ENCODE assay signal across 14 mouse cellular contexts in the genomic region with DNA sequence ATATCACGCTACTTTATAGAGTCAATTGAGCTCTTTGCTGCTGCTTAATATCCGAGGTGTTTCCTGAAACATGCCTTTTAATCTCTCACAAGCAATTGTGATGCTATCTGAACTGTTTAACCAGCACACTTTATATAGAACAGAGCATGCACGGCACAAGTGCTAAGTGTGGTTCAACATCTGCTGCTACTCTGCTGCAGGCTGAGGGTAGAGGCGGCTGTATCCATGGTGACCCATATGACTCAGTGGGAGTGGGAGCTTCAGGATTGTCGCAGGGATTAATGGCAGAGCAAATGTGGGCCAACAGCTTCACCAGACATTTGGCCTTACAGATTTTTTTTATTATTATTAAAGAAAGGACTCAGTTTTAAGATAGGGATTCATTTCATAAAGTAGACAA. TPM values are rescaled to one million over a fixed set of nuclear protein-coding genes. Genes with fewer than 3 reads are reported as not detected.
DNase-seq lines count a peak whose midpoint lies in the region; ATAC-seq lines count a peak whose summit lies in the region.
"Had no signal": no experiment of that assay in that cellular context is flagged by ENCODE, and none has a peak within 500 bp of the region (broad histone marks: within the 10 kb centered on the region; RNA-seq: fewer than 3 reads in every experiment).

No protein-coding gene starts in this region.

- H3K36me3 ChIP-seq in embryonic facial prominence, embryonic 11.5 days (replicated peaks; ENCODE audit: control insufficient read depth, insufficient read depth, low read depth, low read length): no peaks in the 10 kb centered on the region
- H3K36me3 ChIP-seq in embryonic facial prominence, embryonic 10.5 days (replicated peaks): no peaks in the 10 kb centered on the region
- H3K36me3 ChIP-seq in midbrain, embryonic 11.5 days (ENCODE audit: control insufficient read depth, insufficient read depth, low read length): no peaks in the 10 kb centered on the region
- H3K36me3 ChIP-seq: liver, embryonic 12.5 days had no signal

- no peak overlapping the region for H3K9ac ChIP-seq in embryonic facial prominence, embryonic 11.5 days (replicated peaks; ENCODE audit: low read length)
- no peak overlapping the region for H3K9ac ChIP-seq in midbrain, embryonic 11.5 days (ENCODE audit: low read length)
- H3K9ac ChIP-seq: liver, embryonic 12.5 days had no signal

- no peaks in the 10 kb centered on the region for H3K9me3 ChIP-seq in embryonic facial prominence, embryonic 11.5 days (replicated peaks; ENCODE audit: control insufficient read depth, low read length)
- H3K9me3 ChIP-seq in embryonic facial prominence, embryonic 10.5 days: no peaks in the 10 kb centered on the region
- H3K9me3 ChIP-seq in midbrain, embryonic 11.5 days (ENCODE audit: control insufficient read depth, low read length): no peaks in the 10 kb centered on the region
- H3K9me3 ChIP-seq: liver, embryonic 12.5 days had no signal

- H3K4me3 ChIP-seq in embryonic facial prominence, embryonic 11.5 days (ENCODE audit: low read depth, low read length): no peak overlapping the region
- H3K4me3 ChIP-seq in embryonic facial prominence, embryonic 10.5 days: no peak overlapping the region
- H3K4me3 ChIP-seq in midbrain, embryonic 11.5 days (ENCODE audit: low read depth, low read length): no peak overlapping the region
- H3K4me3 ChIP-seq: liver, embryonic 12.5 days had no signal

- no peak for ATAC-seq in embryonic facial prominence, embryonic 11.5 days (replicated peaks; ENCODE audit: insufficient number of reproducible peaks, low FRiP score, low TSS enrichment, low read depth)
- peak; percentile 81; the same call in 1 of the 2 replicates for ATAC-seq in midbrain, embryonic 11.5 days (ENCODE audit: low FRiP score)
- ATAC-seq in megakaryocyte-erythroid progenitor cell, adult 5-6 weeks (replicated peaks; ENCODE audit: low FRiP score, low TSS enrichment, poor library complexity, severe bottlenecking): no peak
- ATAC-seq: liver, embryonic 12.5 days had no signal

- 49% methylated on average over 5 of the region's 5 CpGs for WGBS in embryonic facial prominence, embryonic 11.5 days
- 59% methylated on average over 5 of the region's 5 CpGs for WGBS in embryonic facial prominence, embryonic 10.5 days
- 39% methylated on average over 5 of the region's 5 CpGs for WGBS in midbrain, embryonic 11.5 days

- H3K4me2 ChIP-seq in embryonic facial prominence, embryonic 11.5 days (ENCODE audit: low read depth, low read length): no peak overlapping the region
- no peak overlapping the region for H3K4me2 ChIP-seq in midbrain, embryonic 11.5 days
- H3K4me2 ChIP-seq: liver, embryonic 12.5 days had no signal

- H3K27ac ChIP-seq in embryonic facial prominence, embryonic 11.5 days (replicated peaks; ENCODE audit: low read depth, low read length): no peak overlapping the region
- no peak overlapping the region for H3K27ac ChIP-seq in embryonic facial prominence, embryonic 10.5 days (replicated peaks)
- no peak overlapping the region for H3K27ac ChIP-seq in midbrain, embryonic 11.5 days (ENCODE audit: low read depth, low read length)
- H3K27ac ChIP-seq: liver, embryonic 12.5 days; macrophage had no signal

- H3K27me3 ChIP-seq in embryonic facial prominence, embryonic 11.5 days (ENCODE audit: control insufficient read depth, insufficient read depth, low read length): no peaks in the 10 kb centered on the region
- peaks cover 9% of the 10 kb centered on the region for H3K27me3 ChIP-seq in embryonic facial prominence, embryonic 10.5 days (replicated peaks; ENCODE audit: low read depth, poor library complexity, severe bottlenecking)
- H3K27me3 ChIP-seq in midbrain, embryonic 11.5 days (ENCODE audit: control insufficient read depth, insufficient read depth, low read length): peaks cover under 1% of the 10 kb centered on the region; the same call in 1 of the 2 replicates

- H3K4me1 ChIP-seq in embryonic facial prominence, embryonic 11.5 days (ENCODE audit: control insufficient read depth, insufficient read depth, low read length): no peaks in the 10 kb centered on the region
- peaks cover 4% of the 10 kb centered on the region; the same call in 1 of the 2 replicates for H3K4me1 ChIP-seq in embryonic facial prominence, embryonic 10.5 days
- no peaks in the 10 kb centered on the region for H3K4me1 ChIP-seq in midbrain, embryonic 11.5 days (ENCODE audit: control insufficient read depth, insufficient read depth, low read length)
- H3K4me1 ChIP-seq: liver, embryonic 12.5 days had no signal

- DNase-seq in embryonic facial prominence, embryonic 11.5 days (ENCODE audit: low spot score): peak; percentile 14
- no peak for DNase-seq in embryonic facial prominence, embryonic 10.5 days (ENCODE audit: low spot score)
- peak; percentile 48 to 65 for DNase-seq in right cerebral cortex, adult 2 months (ENCODE audit: low spot score in 2 of 2)
- DNase-seq in right cerebral cortex, postnatal 4 days: no peak
- no peak for DNase-seq in midbrain, embryonic 11.5 days (ENCODE audit: low spot score, missing footprints)
- no peak for DNase-seq in cerebellum, adult 9-11 months
- no peak for DNase-seq in kidney, postnatal 25 days
- DNase-seq: cerebellum, adult 11-12 months; gastrocnemius, postnatal 36 days; heart, postnatal 36 days; kidney, postnatal 14 days had no signal

RNA-seq across cellular contexts. Expression of gene Plcl1, which starts 5.8 kb away (rescaled TPM):
- polyA plus RNA-seq in embryonic facial prominence, embryonic 11.5 days (2014; fragmentation: Nextera tagmentation; extraction: Ambion mirVana): 1.0 and 1.2 TPM in 2 replicates
- polyA plus RNA-seq in embryonic facial prominence, embryonic 10.5 days (2016; fragmentation: Nextera tagmentation; extraction: Ambion mirVana): 0.57 and 0.81 TPM in 2 replicates
- 1.7 TPM in 2 replicates for polyA plus RNA-seq in midbrain, embryonic 11.5 days (2014; fragmentation: Nextera tagmentation; extraction: Ambion mirVana)
- 0.07 TPM in 1 of 2 replicates, not detected in the other for total RNA-seq in megakaryocyte-erythroid progenitor cell, adult 5-6 weeks (2014; fragmentation: Nextera tagmentation)
- total RNA-seq in megakaryocyte-erythroid progenitor cell, adult 5-6 weeks (2017): not detected in 2 replicates

RNA-seq across cellular contexts. Expression of gene Boll, which starts 36.6 kb away (rescaled TPM):
- 0.21 and 0.31 TPM in 2 replicates for polyA plus RNA-seq in embryonic facial prominence, embryonic 11.5 days (2014; fragmentation: Nextera tagmentation; extraction: Ambion mirVana)
- polyA plus RNA-seq in embryonic facial prominence, embryonic 10.5 days (2016; fragmentation: Nextera tagmentation; extraction: Ambion mirVana): 0.33 TPM in 1 of 2 replicates, not detected in the other
- polyA plus RNA-seq in midbrain, embryonic 11.5 days (2014; fragmentation: Nextera tagmentation; extraction: Ambion mirVana): 0.33 TPM in 1 of 2 replicates, not detected in the other
- 0.40 and 1.9 TPM in 2 replicates for total RNA-seq in megakaryocyte-erythroid progenitor cell, adult 5-6 weeks (2014; fragmentation: Nextera tagmentation)
- total RNA-seq in megakaryocyte-erythroid progenitor cell, adult 5-6 weeks (2017): not detected in 2 replicates
- total RNA-seq: gastrocnemius, postnatal 36 days; heart, postnatal 36 days had no signal
- polyA plus RNA-seq: macrophage had no signal

Comparison
In these comparisons a context has a peak if more than half of its experiments do, and no peak if none do; other contexts are left out.
1. DNase-seq: peak in embryonic facial prominence, embryonic 11.5 days (single experiment) and right cerebral cortex, adult 2 months (2 of 2); none in embryonic facial prominence, embryonic 10.5 days (single experiment), right cerebral cortex, postnatal 4 days (single experiment), midbrain, embryonic 11.5 days (single experiment), cerebellum, adult 9-11 months (single experiment) and kidney, postnatal 25 days (0 of 2).